Mouse (Mus musculus): ENCODE measurements around the gene Fgf14. TPM values are rescaled to one million over a fixed set of nuclear protein-coding genes. Genes with fewer than 3 reads are reported as not detected.

Fgf14 gene
- polyA plus RNA-seq, 1 experiment from 2014 or later, result 1.9 TPM

- ATAC-seq (ENCODE audit: borderline replicate concordance, extremely low read depth, low FRiP score, low TSS enrichment), result no peak
- H3K27ac ChIP-seq, result no peak overlapping the region
Observed at GRCm38 (mm10) chr14:123967996-123968395, 708.9 kb downstream of the Fgf14 start.

GRCm38 (mm10) chr14:123966531-123966930 lies 710.4 kb downstream of the Fgf14 start:
- Histone ChIP-seq H3K9ac (no peak overlapping the region), H3K27ac (no peak overlapping the region), H3K4me3 (no peak overlapping the region), H3K4me2 (no peak overlapping the region), H3K9me3 (no peaks in the 10 kb centered on the region), H3K27me3 (no peaks in the 10 kb centered on the region), H3K4me1 (no peaks in the 10 kb centered on the region), H3K36me3 (no peaks in the 10 kb centered on the region)
- ATAC-seq (ENCODE audit: borderline replicate concordance, extremely low read depth, low FRiP score, low TSS enrichment), result no peak
- 49% methylated on average over 2 of the region's 2 CpGs for WGBS

More at GRCm38 (mm10) chr14:123967996-123968395, 708.9 kb downstream of the Fgf14 start:
- Histone ChIP-seq H3K9me3 (no peaks in the 10 kb centered on the region), H3K4me2 (no peak overlapping the region), H3K4me3 (no peak overlapping the region), H3K4me1 (no peaks in the 10 kb centered on the region), H3K36me3 (no peaks in the 10 kb centered on the region), H3K9ac (no peak overlapping the region), H3K27me3 (no peaks in the 10 kb centered on the region)
- WGBS, result 80% methylated on average over 6 of the region's 6 CpGs
